Mouse (Mus musculus): ENCODE data around the gene Bptf. TPM values are rescaled to one million over a fixed set of nuclear protein-coding genes. Genes with fewer than 3 reads are reported as not detected.

The Bptf gene
- total and polyA plus RNA-seq, 2 experiments from 2014 or later, result 20.4 to 41.5 TPM

DNA sequence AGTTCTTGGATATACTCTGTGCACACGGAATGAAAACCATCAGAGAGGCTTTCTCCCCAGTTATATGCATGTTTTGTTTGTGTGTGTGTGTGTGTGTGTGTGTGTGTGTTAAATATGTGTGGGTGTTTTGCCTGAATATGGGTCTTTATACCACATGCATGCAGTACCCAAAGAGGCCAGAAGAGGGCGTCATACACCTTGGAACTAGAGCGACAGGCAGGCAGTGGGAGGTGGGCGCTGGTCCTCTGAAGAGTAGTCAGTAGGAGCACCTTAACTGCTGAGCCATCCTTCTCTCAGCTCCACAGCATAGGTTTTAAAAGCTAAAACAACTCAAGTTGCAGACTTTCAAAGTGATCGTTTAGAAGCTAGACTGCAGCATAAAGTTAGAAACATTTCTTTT, 26.7 kb downstream of the Bptf start:
- Histone ChIP-seq H3K4me1 (ENCODE audit: insufficient read depth, low read length) (no peaks in the 10 kb centered on the region), H3K9ac (replicated peaks; ENCODE audit: low read length, poor library complexity, severe bottlenecking) (no peak overlapping the region), H3K4me3 (ENCODE audit: low read depth, low read length) (no peak overlapping the region), H3K27me3 (ENCODE audit: insufficient read depth, low read length) (no peaks in the 10 kb centered on the region), H3K9me3 (ENCODE audit: low read length) (no peaks in the 10 kb centered on the region), H3K4me2 (ENCODE audit: low read depth, low read length, poor library complexity, severe bottlenecking) (no peak overlapping the region), H3K27ac (ENCODE audit: low read depth, low read length) (no peak overlapping the region), H3K36me3 (ENCODE audit: insufficient read depth, low read length) (peaks cover 3% of the 10 kb centered on the region; the same call in 1 of the 2 replicates)
- WGBS, result 52% methylated on average over 5 of the region's 5 CpGs
- peak; percentile 85 for TF ChIP-seq CTCF (IDR thresholded peaks at IDR 0.05)
- DNase-seq (ENCODE audit: low spot score), result peak; percentile 58
- no peak for ATAC-seq (ENCODE audit: low FRiP score)

DNA sequence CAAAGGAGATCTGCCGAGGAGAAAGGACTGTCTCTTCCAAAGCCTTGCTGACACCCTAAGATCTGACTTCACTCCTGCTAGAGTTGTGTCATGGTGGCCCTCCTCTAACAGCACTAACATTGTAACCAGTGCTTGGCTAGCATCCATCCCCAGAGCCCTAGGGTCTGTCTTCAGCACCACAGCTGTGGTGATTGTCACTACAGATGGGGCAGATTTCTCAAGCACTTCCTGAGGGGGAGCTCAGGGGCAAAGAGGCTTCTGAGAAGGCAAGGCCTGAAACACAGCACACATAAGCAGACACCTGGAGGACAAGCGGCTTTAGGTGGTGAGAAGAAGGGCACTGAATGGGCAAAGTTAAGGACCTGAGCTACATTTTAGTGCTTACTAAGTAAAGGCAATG, 28.2 kb downstream of the Bptf start:
- no peak overlapping the region for H3K4me3 ChIP-seq (ENCODE audit: low read depth, low read length)
- DNase-seq (ENCODE audit: low spot score) (no peak), ATAC-seq (ENCODE audit: low FRiP score) (no peak)
- H3K4me2 ChIP-seq (ENCODE audit: low read depth, low read length, poor library complexity, severe bottlenecking), result no peak overlapping the region
- H3K4me1 ChIP-seq (ENCODE audit: insufficient read depth, low read length), result no peaks in the 10 kb centered on the region
- no peak overlapping the region for H3K27ac ChIP-seq (ENCODE audit: low read depth, low read length)
- peaks cover 2% of the 10 kb centered on the region; the same call in 1 of the 2 replicates for H3K36me3 ChIP-seq (ENCODE audit: insufficient read depth, low read length)
- WGBS, result 93% methylated on average over 2 of the region's 2 CpGs
- no peak for TF ChIP-seq CTCF (IDR thresholded peaks at IDR 0.05)
- H3K27me3 ChIP-seq (ENCODE audit: insufficient read depth, low read length), result no peaks in the 10 kb centered on the region
- no peak overlapping the region for H3K9ac ChIP-seq (replicated peaks; ENCODE audit: low read length, poor library complexity, severe bottlenecking)
- no peaks in the 10 kb centered on the region for H3K9me3 ChIP-seq (ENCODE audit: low read length)

DNA sequence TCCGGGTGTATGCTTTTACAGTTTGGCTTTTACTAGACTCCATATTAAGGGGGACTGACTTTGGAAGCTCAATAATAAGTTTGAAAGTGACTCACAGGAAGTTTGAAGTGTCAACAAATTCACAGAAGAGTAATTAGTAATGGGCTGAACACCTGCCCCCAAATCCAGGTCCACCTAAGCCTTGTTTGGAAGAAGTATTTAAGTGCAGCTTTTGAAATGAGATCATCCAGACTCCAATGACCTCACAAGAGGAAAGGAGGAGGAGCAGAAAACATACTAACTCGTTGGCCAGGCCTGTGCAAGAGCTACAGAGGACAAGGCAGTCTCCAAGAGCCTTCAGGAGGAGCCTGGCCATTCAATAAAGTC, 28.7 kb downstream of the Bptf start:
- H3K9ac ChIP-seq (replicated peaks; ENCODE audit: low read length, poor library complexity, severe bottlenecking), result no peak overlapping the region
- no peak overlapping the region for H3K4me3 ChIP-seq (ENCODE audit: low read depth, low read length)
- 65% methylated on average over 2 of the region's 2 CpGs for WGBS
- H3K4me2 ChIP-seq (ENCODE audit: low read depth, low read length, poor library complexity, severe bottlenecking), result no peak overlapping the region
- H3K27me3 ChIP-seq (ENCODE audit: insufficient read depth, low read length), result no peaks in the 10 kb centered on the region
- H3K27ac ChIP-seq (ENCODE audit: low read depth, low read length), result no peak overlapping the region
- no peak for ATAC-seq (ENCODE audit: low FRiP score)
- H3K4me1 ChIP-seq (ENCODE audit: insufficient read depth, low read length), result no peaks in the 10 kb centered on the region
- TF ChIP-seq CTCF (IDR thresholded peaks at IDR 0.05), result no peak
- H3K36me3 ChIP-seq (ENCODE audit: insufficient read depth, low read length), result peaks cover 7% of the 10 kb centered on the region
- DNase-seq (ENCODE audit: low spot score), result no peak
- H3K9me3 ChIP-seq (ENCODE audit: low read length), result no peaks in the 10 kb centered on the region

DNA sequence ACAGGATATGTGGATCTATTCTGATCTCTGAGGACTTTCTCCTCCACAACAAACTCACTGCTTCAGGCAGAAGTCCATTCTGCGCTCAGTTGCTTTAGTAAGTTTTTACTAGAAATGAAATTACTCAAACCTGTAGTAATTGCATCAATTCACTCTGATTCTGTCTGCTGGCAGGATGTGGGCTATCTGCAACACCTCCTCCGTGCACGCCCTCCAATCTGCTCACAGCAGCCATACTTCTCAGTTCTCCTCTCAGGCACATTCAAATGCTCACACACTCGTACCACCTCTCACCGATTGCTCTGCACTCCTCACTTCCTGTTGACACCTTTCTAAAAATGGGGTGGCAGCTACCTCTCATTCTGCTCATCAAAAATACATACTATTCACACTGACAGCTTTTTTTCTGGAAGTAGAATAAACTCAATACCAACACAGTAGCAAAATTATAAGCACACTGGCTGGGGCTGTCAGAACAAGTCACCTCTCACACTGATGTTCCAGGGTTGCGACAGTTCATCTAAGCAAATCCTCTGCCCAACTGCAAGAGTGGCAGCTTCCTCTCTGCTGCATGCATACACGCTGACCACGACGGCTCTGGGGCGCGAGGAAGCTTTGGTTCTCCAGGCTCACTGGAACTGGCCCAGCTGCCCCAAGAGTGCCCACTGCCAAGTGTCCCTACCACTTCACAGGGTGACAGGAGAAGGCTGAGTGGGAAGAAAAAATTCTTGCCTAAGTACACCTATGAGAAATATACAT, 29.3 kb downstream of the Bptf start:
- no peak overlapping the region for H3K4me2 ChIP-seq (ENCODE audit: low read depth, low read length, poor library complexity, severe bottlenecking)
- no peak overlapping the region for H3K27ac ChIP-seq (ENCODE audit: low read depth, low read length)

DNA sequence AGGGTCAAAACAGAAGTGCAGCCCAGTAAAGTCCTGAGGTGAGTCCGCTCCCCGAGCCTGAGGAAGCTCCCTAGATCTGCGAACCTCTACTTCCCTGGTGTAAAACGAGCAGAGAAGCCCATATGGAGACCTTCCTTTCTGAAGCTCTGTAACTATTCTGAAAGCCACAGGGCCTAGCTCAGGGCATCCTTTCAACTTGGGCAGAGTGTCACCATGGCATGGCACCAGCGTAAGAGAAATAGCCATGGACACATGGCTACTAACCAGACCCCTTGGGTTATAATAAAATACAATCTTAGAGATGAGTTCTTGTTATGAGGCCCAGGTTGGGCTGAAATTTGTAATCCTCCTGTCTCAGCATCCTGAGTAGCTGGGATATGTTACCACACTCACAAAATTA, 35.0 kb downstream of the Bptf start:
- Histone ChIP-seq H3K36me3 (ENCODE audit: insufficient read depth, low read length) (peaks cover 24% of the 10 kb centered on the region), H3K9ac (replicated peaks; ENCODE audit: low read length, poor library complexity, severe bottlenecking) (no peak overlapping the region), H3K4me1 (ENCODE audit: insufficient read depth, low read length) (no peaks in the 10 kb centered on the region), H3K4me3 (ENCODE audit: low read depth, low read length) (no peak overlapping the region), H3K27ac (ENCODE audit: low read depth, low read length) (no peak overlapping the region), H3K27me3 (ENCODE audit: insufficient read depth, low read length) (no peaks in the 10 kb centered on the region), H3K9me3 (ENCODE audit: low read length) (no peaks in the 10 kb centered on the region), H3K4me2 (ENCODE audit: low read depth, low read length, poor library complexity, severe bottlenecking) (no peak overlapping the region)
- TF ChIP-seq CTCF (IDR thresholded peaks at IDR 0.05), result no peak
- ATAC-seq (ENCODE audit: low FRiP score), result no peak
- no peak for DNase-seq (ENCODE audit: low spot score)
- WGBS, result 94% methylated on average over 5 of the region's 5 CpGs

More for the DNA sequence above, 29.3 kb downstream of the Bptf start:
- Histone ChIP-seq H3K9ac (replicated peaks; ENCODE audit: low read length, poor library complexity, severe bottlenecking) (no peak overlapping the region), H3K9me3 (ENCODE audit: low read length) (no peaks in the 10 kb centered on the region), H3K27me3 (ENCODE audit: insufficient read depth, low read length) (no peaks in the 10 kb centered on the region), H3K4me3 (ENCODE audit: low read depth, low read length) (no peak overlapping the region), H3K36me3 (ENCODE audit: insufficient read depth, low read length) (peaks cover 11% of the 10 kb centered on the region), H3K4me1 (ENCODE audit: insufficient read depth, low read length) (no peaks in the 10 kb centered on the region)
- no peak for TF ChIP-seq CTCF (IDR thresholded peaks at IDR 0.05)
- ATAC-seq (ENCODE audit: low FRiP score) (no peak), DNase-seq (ENCODE audit: low spot score) (no peak)
- whole genome bisulfite sequencing, result 70% methylated on average over 11 of the region's 11 CpGs

DNA sequence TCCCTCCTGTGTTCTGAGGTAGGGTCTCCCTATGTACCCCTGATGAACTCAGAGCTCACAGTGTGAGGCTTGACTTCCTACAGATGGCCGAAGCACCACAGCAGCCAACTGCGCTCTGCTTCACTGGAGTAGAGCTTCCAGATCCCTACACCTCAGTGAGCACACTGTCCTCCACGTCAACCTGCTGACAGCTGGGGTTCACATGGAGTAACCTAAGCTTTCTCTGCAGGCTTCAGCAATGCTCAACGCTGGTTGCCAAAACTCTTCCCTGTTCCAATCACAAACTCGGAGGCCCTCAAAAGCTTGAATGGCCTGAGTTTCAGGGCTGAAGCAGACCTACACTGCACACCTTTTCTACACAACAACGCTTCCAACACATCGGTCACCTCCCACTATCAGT, 38.1 kb downstream of the Bptf start:
- H3K4me2 ChIP-seq (ENCODE audit: low read depth, low read length, poor library complexity, severe bottlenecking), result no peak overlapping the region
- no peak overlapping the region for H3K27ac ChIP-seq (ENCODE audit: low read depth, low read length)
- no peaks in the 10 kb centered on the region for H3K4me1 ChIP-seq (ENCODE audit: insufficient read depth, low read length)
- DNase-seq (ENCODE audit: low spot score) (peak; percentile 26), ATAC-seq (ENCODE audit: low FRiP score) (no peak)
- no peaks in the 10 kb centered on the region for H3K9me3 ChIP-seq (ENCODE audit: low read length)
- no peak overlapping the region for H3K4me3 ChIP-seq (ENCODE audit: low read depth, low read length)
- no peak for TF ChIP-seq CTCF (IDR thresholded peaks at IDR 0.05)
- no peak overlapping the region for H3K9ac ChIP-seq (replicated peaks; ENCODE audit: low read length, poor library complexity, severe bottlenecking)
- WGBS, result 88% methylated on average over 7 of the region's 7 CpGs
- H3K27me3 ChIP-seq (ENCODE audit: insufficient read depth, low read length), result no peaks in the 10 kb centered on the region
- H3K36me3 ChIP-seq (ENCODE audit: insufficient read depth, low read length), result peaks cover 27% of the 10 kb centered on the region

Data from midbrain, postnatal 0 days (tissue).